ENCODE assay signal across 21 mouse cellular contexts in genomic region chr2:131617916-131618315, GRCm38 (mm10). TPM values are rescaled to one million over a fixed set of nuclear protein-coding genes. Genes with fewer than 3 reads are reported as not detected.
DNase-seq lines count a peak whose midpoint lies in the region; ATAC-seq and TF ChIP-seq lines count a peak whose summit lies in the region.
"Had no signal": no experiment of that assay in that cellular context is flagged by ENCODE, and none has a peak within 500 bp of the region (broad histone marks: within the 10 kb centered on the region; RNA-seq: fewer than 3 reads in every experiment).

No protein-coding gene starts in this region.

- H3K27me3 ChIP-seq in hindbrain, embryonic 15.5 days: no peaks in the 10 kb centered on the region
- H3K27me3 ChIP-seq in hindbrain, embryonic 13.5 days: no peaks in the 10 kb centered on the region
- no peaks in the 10 kb centered on the region for H3K27me3 ChIP-seq in hindbrain, postnatal 0 days (ENCODE audit: insufficient read depth, low read length)
- no peaks in the 10 kb centered on the region for H3K27me3 ChIP-seq in hindbrain, embryonic 11.5 days (ENCODE audit: control insufficient read depth, insufficient read depth, low read length)
- H3K27me3 ChIP-seq: embryonic facial prominence, embryonic 12.5 days; forebrain, embryonic 13.5 days; forebrain, embryonic 15.5 days had no signal

- DNase-seq in hindbrain, postnatal 0 days (ENCODE audit: low spot score): peak; percentile 41
- no peak for DNase-seq in hindbrain, embryonic 11.5 days (ENCODE audit: low spot score)
- DNase-seq in brain, embryonic 14.5 days (ENCODE audit: low read depth): peak; percentile 14
- DNase-seq in yolk sac, embryonic 10.5 days (ENCODE audit: low spot score): peak; percentile 9
- DNase-seq: adrenal gland, adult 2 months; adrenal gland, postnatal 10 days; adrenal gland, postnatal 25 days; cerebellum, adult 11-12 months; cerebellum, adult 2 months; cerebellum, adult 9-10 months; cerebellum, postnatal 25 days; forebrain, postnatal 0 days had no signal

- H3K36me3 ChIP-seq in hindbrain, embryonic 15.5 days: no peaks in the 10 kb centered on the region
- H3K36me3 ChIP-seq in hindbrain, embryonic 13.5 days: no peaks in the 10 kb centered on the region
- no peaks in the 10 kb centered on the region for H3K36me3 ChIP-seq in hindbrain, postnatal 0 days (ENCODE audit: insufficient read depth, low read length)
- no peaks in the 10 kb centered on the region for H3K36me3 ChIP-seq in hindbrain, embryonic 11.5 days (ENCODE audit: control insufficient read depth, insufficient read depth, low read length)
- H3K36me3 ChIP-seq: embryonic facial prominence, embryonic 10.5 days; embryonic facial prominence, embryonic 12.5 days; forebrain, embryonic 15.5 days had no signal

- H3K9ac ChIP-seq in hindbrain, embryonic 15.5 days: no peak overlapping the region
- H3K9ac ChIP-seq in hindbrain, embryonic 13.5 days: no peak overlapping the region
- H3K9ac ChIP-seq in hindbrain, postnatal 0 days (replicated peaks; ENCODE audit: low read length): no peak overlapping the region
- H3K9ac ChIP-seq in hindbrain, embryonic 11.5 days (ENCODE audit: low read depth, low read length): no peak overlapping the region
- H3K9ac ChIP-seq: embryonic facial prominence, embryonic 12.5 days; forebrain, embryonic 13.5 days; forebrain, embryonic 15.5 days; forebrain, postnatal 0 days had no signal

- WGBS in hindbrain, embryonic 15.5 days: 73% methylated on average over 4 of the region's 4 CpGs
- 84% methylated on average over 4 of the region's 4 CpGs for WGBS in hindbrain, embryonic 13.5 days
- WGBS in hindbrain, postnatal 0 days: 54% methylated on average over 4 of the region's 4 CpGs
- 78% methylated on average over 4 of the region's 4 CpGs for WGBS in hindbrain, embryonic 11.5 days

- H3K4me1 ChIP-seq in hindbrain, embryonic 15.5 days (replicated peaks): no peaks in the 10 kb centered on the region
- H3K4me1 ChIP-seq in hindbrain, embryonic 13.5 days (replicated peaks): no peaks in the 10 kb centered on the region
- H3K4me1 ChIP-seq in hindbrain, postnatal 0 days (ENCODE audit: insufficient read depth, low read length): no peaks in the 10 kb centered on the region
- H3K4me1 ChIP-seq in hindbrain, embryonic 11.5 days (replicated peaks; ENCODE audit: control insufficient read depth, insufficient read depth, low read length): no peaks in the 10 kb centered on the region
- H3K4me1 ChIP-seq: embryonic facial prominence, embryonic 10.5 days; embryonic facial prominence, embryonic 12.5 days; forebrain, embryonic 13.5 days; forebrain, embryonic 15.5 days had no signal

- no peak overlapping the region for H3K27ac ChIP-seq in hindbrain, embryonic 15.5 days (replicated peaks)
- no peak overlapping the region for H3K27ac ChIP-seq in hindbrain, embryonic 13.5 days
- H3K27ac ChIP-seq in hindbrain, postnatal 0 days: no peak overlapping the region
- no peak overlapping the region for H3K27ac ChIP-seq in hindbrain, embryonic 11.5 days (ENCODE audit: low read depth, low read length)
- H3K27ac ChIP-seq: embryonic facial prominence, embryonic 10.5 days; embryonic facial prominence, embryonic 12.5 days; forebrain, embryonic 13.5 days; forebrain, embryonic 15.5 days had no signal

- H3K9me3 ChIP-seq in hindbrain, embryonic 15.5 days: no peaks in the 10 kb centered on the region
- no peaks in the 10 kb centered on the region for H3K9me3 ChIP-seq in hindbrain, embryonic 13.5 days
- H3K9me3 ChIP-seq in hindbrain, postnatal 0 days (ENCODE audit: low read length): no peaks in the 10 kb centered on the region
- no peaks in the 10 kb centered on the region for H3K9me3 ChIP-seq in hindbrain, embryonic 11.5 days (ENCODE audit: control insufficient read depth, low read length)
- H3K9me3 ChIP-seq: embryonic facial prominence, embryonic 10.5 days; embryonic facial prominence, embryonic 12.5 days; forebrain, embryonic 13.5 days; forebrain, embryonic 15.5 days had no signal

- no peak for TF ChIP-seq POLR2A in brain, embryonic 14.5 days (IDR thresholded peaks at IDR 0.05; ENCODE audit: borderline replicate concordance, extremely low read depth, insufficient read depth, insufficient read length, poor library complexity, severe bottlenecking)

- peak; percentile 23; the same call in 1 of the 2 replicates for ATAC-seq in hindbrain, embryonic 15.5 days (ENCODE audit: low FRiP score, low read depth)
- ATAC-seq in hindbrain, embryonic 13.5 days (ENCODE audit: low FRiP score): no peak
- peak; percentile 45; the same call in 1 of the 2 replicates for ATAC-seq in hindbrain, postnatal 0 days
- no peak for ATAC-seq in hindbrain, embryonic 11.5 days (ENCODE audit: low FRiP score)
- no peak for ATAC-seq in frontal cortex, adult (ENCODE audit: low TSS enrichment)
- ATAC-seq: forebrain, embryonic 13.5 days; forebrain, embryonic 15.5 days; forebrain, postnatal 0 days had no signal

- H3K4me3 ChIP-seq in hindbrain, embryonic 15.5 days: no peak overlapping the region
- H3K4me3 ChIP-seq in hindbrain, embryonic 13.5 days: no peak overlapping the region
- no peak overlapping the region for H3K4me3 ChIP-seq in hindbrain, postnatal 0 days (ENCODE audit: low read length)
- no peak overlapping the region for H3K4me3 ChIP-seq in hindbrain, embryonic 11.5 days (ENCODE audit: low read depth, low read length)
- H3K4me3 ChIP-seq: embryonic facial prominence, embryonic 10.5 days; embryonic facial prominence, embryonic 12.5 days; forebrain, embryonic 13.5 days; forebrain, embryonic 15.5 days had no signal

- no peak for TF ChIP-seq CTCF in hindbrain, postnatal 0 days (IDR thresholded peaks at IDR 0.05; ENCODE audit: low read depth)
- TF ChIP-seq CTCF in brain, embryonic 14.5 days (IDR thresholded peaks at IDR 0.05; ENCODE audit: borderline replicate concordance, extremely low read depth, insufficient read depth, insufficient read length): no peak

- no peak overlapping the region for H3K4me2 ChIP-seq in hindbrain, embryonic 15.5 days
- H3K4me2 ChIP-seq in hindbrain, embryonic 13.5 days: no peak overlapping the region
- no peak overlapping the region for H3K4me2 ChIP-seq in hindbrain, postnatal 0 days (ENCODE audit: low read depth, low read length)
- H3K4me2 ChIP-seq in hindbrain, embryonic 11.5 days (replicated peaks; ENCODE audit: low read depth, low read length): no peak overlapping the region
- H3K4me2 ChIP-seq: embryonic facial prominence, embryonic 12.5 days; forebrain, embryonic 13.5 days; forebrain, embryonic 15.5 days had no signal

RNA-seq across cellular contexts. Expression of gene Adra1d, which starts 55.8 kb away (rescaled TPM):
- 0.49 and 0.61 TPM in 2 replicates for polyA plus RNA-seq in hindbrain, embryonic 15.5 days (2015; fragmentation: Nextera tagmentation; extraction: Ambion mirVana)
- 0.10 and 0.25 TPM in 2 replicates for polyA plus RNA-seq in hindbrain, embryonic 13.5 days (2015; fragmentation: Nextera tagmentation; extraction: Ambion mirVana)
- total RNA-seq in hindbrain, postnatal 0 days (2014; rRNA removed): 4.1 and 5.1 TPM in 2 replicates
- polyA plus RNA-seq in hindbrain, postnatal 0 days (2015; fragmentation: Nextera tagmentation; extraction: Ambion mirVana): 0.81 and 0.84 TPM in 2 replicates
- polyA plus RNA-seq in hindbrain, embryonic 11.5 days (2014; fragmentation: Nextera tagmentation; extraction: Ambion mirVana): 0.17 and 0.18 TPM in 2 replicates
- polyA plus RNA-seq in brain, embryonic 14.5 days (2012; rRNA removed): 0.26 and 0.48 TPM in 2 replicates
- total RNA-seq: MEL had no signal
- polyA plus RNA-seq: embryonic facial prominence, embryonic 10.5 days; forebrain, embryonic 11.5 days; forebrain, embryonic 13.5 days had no signal

Comparison
In these comparisons a context has a peak if more than half of its experiments do, and no peak if none do; other contexts are left out.
1. ATAC-seq: peak in hindbrain, embryonic 15.5 days (single experiment) and hindbrain, postnatal 0 days (single experiment); none in hindbrain, embryonic 13.5 days (single experiment), hindbrain, embryonic 11.5 days (single experiment) and frontal cortex, adult (single experiment).